Mouse (Mus musculus): Measurements from ENCODE around the gene Strada. TPM values are rescaled to one million over a fixed set of nuclear protein-coding genes. Genes with fewer than 3 reads are reported as not detected.

Gene Strada
- polyA plus RNA-seq, 1 experiment = 2.6 TPM

DNA sequence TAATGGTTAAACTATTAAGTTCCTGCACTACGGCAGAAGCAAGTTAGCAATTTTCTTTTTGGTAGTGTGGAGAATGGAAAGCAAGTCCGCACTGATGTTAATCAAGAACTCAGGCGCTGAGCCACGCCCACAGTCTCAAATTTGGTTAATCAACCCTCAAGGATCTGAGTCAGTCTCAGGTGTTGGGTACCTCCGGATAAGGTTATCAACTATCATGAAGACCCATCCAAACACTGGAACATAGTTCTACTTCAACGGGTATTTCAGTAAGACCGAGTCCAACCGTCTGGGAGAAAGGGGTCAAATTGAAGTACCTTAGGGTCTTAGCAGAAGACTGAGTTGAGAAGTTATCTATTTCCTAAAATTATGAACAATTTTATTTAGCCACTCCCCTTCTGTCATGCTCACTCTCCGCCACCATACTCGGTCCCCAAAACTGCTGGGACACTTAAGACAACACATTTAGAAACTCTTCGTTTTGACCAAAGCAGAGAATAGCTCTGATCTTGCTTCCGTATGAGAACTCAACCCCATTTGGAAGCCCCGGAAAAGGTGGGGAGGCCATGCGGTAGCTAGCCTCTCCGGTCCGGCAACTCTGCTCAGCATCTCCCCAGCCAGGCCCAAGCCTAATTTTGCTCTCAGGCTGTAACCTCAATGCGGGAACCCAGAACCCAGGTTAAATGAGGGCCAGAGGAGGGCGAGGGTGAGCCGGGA is 9.2 kb downstream of the Strada start:
- H3K36me3 ChIP-seq (ENCODE audit: control insufficient read depth) = peaks cover 18% of the 10 kb centered on the region
- peak overlapping the region; percentile 84 for H3K4me3 ChIP-seq (replicated peaks)
- no peaks in the 10 kb centered on the region for H3K27me3 ChIP-seq (ENCODE audit: control insufficient read depth)
- peaks cover 41% of the 10 kb centered on the region for H3K4me1 ChIP-seq (ENCODE audit: control insufficient read depth)
- TF ChIP-seq TAL1 (IDR thresholded peaks at IDR 0.05; ENCODE audit: low read length) (no peak), GATA1 (IDR thresholded peaks at IDR 0.05; ENCODE audit: low read length) (0 out of 2 replicates have a peak, but pooled peaks have one; percentile 4)
- no peaks in the 10 kb centered on the region for H3K9me3 ChIP-seq (ENCODE audit: control insufficient read depth, low read length)

DNA sequence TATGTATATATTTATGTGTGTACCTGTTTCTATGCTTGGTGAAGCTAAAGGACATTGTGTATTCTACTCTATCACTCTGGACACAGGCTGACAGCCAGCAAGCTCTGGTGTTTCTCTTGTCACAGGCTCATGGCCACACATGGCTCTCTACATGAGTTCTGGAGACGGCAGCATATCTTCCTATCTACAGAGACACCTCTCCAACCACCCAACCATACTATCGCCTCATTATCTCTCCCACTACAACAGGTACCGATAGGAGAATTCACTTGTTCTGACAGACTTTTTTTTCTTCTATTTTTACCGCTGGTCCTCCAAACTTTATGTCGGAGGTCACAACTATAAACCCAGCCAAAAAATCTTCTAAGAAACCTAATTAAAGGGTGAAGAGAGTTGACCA is 9.7 kb downstream of the Strada start:
- Histone ChIP-seq H3K9me3 (ENCODE audit: control insufficient read depth, low read length) (no peaks in the 10 kb centered on the region), H3K27me3 (ENCODE audit: control insufficient read depth) (no peaks in the 10 kb centered on the region), H3K4me1 (ENCODE audit: control insufficient read depth) (peaks cover 41% of the 10 kb centered on the region), H3K4me3 (replicated peaks) (peak overlapping the region; percentile 84), H3K36me3 (ENCODE audit: control insufficient read depth) (peaks cover 12% of the 10 kb centered on the region)
- TF ChIP-seq TAL1 (IDR thresholded peaks at IDR 0.05; ENCODE audit: low read length) = no peak
- TF ChIP-seq GATA1 (IDR thresholded peaks at IDR 0.05; ENCODE audit: low read length) = no peak

DNA sequence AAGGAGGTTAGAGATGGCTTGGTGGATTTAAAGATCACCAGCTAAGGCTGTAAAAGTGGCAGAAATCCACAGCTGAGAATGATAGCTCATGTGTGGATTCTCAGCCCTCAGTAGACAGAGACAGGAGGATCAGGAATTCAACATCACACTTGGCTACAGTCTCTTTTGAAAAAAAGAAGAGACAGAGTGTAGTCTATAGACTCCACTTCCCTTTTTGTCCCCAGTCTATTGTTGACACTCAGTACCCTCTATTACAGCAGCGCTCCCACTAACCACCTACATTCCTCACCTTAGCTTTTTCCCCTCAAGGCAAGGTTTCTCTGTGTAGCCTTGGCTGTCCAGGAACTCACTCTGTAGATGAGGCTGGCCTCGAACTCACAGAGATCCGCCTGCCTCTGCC is 10.3 kb downstream of the Strada start:
- Histone ChIP-seq H3K9me3 (ENCODE audit: control insufficient read depth, low read length) (no peaks in the 10 kb centered on the region), H3K27me3 (ENCODE audit: control insufficient read depth) (no peaks in the 10 kb centered on the region), H3K36me3 (ENCODE audit: control insufficient read depth) (peaks cover 7% of the 10 kb centered on the region), H3K4me3 (replicated peaks) (no peak overlapping the region), H3K4me1 (ENCODE audit: control insufficient read depth) (peaks cover 41% of the 10 kb centered on the region)
- no peak for TF ChIP-seq GATA1 (IDR thresholded peaks at IDR 0.05; ENCODE audit: low read length)
- no peak for TF ChIP-seq TAL1 (IDR thresholded peaks at IDR 0.05; ENCODE audit: low read length)

DNA sequence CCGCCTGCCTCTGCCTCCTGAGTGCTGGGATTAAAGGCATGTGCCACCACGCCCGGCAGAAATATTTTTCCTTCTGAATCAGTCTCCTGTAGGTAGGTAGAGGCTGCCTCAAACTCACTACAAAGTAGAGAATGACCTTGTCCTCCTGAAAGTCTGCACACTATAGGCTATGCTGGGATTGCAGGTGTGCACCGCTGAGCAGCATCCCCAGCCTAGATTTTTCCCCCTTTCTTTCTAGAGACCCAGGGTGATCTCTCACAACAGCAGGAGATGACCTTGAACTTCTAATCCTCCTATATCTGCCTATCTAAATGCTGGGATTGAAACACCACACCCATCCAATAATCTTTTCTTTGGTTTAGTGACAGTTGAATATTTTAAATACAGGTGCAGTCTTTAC is 14.6 kb downstream of the Strada start:
- peaks cover 15% of the 10 kb centered on the region for H3K4me1 ChIP-seq (ENCODE audit: control insufficient read depth)
- no peaks in the 10 kb centered on the region for H3K27me3 ChIP-seq (ENCODE audit: control insufficient read depth)
- H3K36me3 ChIP-seq (ENCODE audit: control insufficient read depth) = peaks cover 6% of the 10 kb centered on the region
- no peak for TF ChIP-seq TAL1 (IDR thresholded peaks at IDR 0.05; ENCODE audit: low read length)
- TF ChIP-seq GATA1 (IDR thresholded peaks at IDR 0.05; ENCODE audit: low read length) = no peak
- no peak overlapping the region for H3K4me3 ChIP-seq (replicated peaks)
- no peaks in the 10 kb centered on the region for H3K9me3 ChIP-seq (ENCODE audit: control insufficient read depth, low read length)

DNA sequence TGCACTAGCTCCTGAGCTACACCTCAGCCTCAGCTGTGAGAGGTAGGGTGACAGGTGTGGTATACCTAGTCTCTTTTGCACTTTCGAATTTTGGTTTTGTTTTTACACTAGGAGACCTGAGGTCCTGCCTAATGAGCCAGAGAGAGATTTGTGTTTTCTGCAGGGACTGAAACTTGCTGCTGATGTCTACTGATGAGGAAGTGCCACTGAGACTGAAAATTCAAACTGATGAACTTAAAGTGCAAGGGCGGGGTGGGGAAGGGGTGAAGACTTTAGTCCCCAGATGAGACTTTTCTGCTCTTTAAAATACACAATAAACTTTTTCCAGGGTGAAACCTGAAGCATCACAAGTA is 21.5 kb downstream of the Strada start:
- TF ChIP-seq GATA1 (IDR thresholded peaks at IDR 0.05; ENCODE audit: low read length) (no peak), TAL1 (IDR thresholded peaks at IDR 0.05; ENCODE audit: low read length) (no peak)
- Histone ChIP-seq H3K36me3 (ENCODE audit: control insufficient read depth) (peaks cover 10% of the 10 kb centered on the region), H3K9me3 (ENCODE audit: control insufficient read depth, low read length) (no peaks in the 10 kb centered on the region), H3K4me3 (replicated peaks) (no peak overlapping the region), H3K27me3 (ENCODE audit: control insufficient read depth) (no peaks in the 10 kb centered on the region), H3K4me1 (ENCODE audit: control insufficient read depth) (peaks cover 38% of the 10 kb centered on the region)

DNA sequence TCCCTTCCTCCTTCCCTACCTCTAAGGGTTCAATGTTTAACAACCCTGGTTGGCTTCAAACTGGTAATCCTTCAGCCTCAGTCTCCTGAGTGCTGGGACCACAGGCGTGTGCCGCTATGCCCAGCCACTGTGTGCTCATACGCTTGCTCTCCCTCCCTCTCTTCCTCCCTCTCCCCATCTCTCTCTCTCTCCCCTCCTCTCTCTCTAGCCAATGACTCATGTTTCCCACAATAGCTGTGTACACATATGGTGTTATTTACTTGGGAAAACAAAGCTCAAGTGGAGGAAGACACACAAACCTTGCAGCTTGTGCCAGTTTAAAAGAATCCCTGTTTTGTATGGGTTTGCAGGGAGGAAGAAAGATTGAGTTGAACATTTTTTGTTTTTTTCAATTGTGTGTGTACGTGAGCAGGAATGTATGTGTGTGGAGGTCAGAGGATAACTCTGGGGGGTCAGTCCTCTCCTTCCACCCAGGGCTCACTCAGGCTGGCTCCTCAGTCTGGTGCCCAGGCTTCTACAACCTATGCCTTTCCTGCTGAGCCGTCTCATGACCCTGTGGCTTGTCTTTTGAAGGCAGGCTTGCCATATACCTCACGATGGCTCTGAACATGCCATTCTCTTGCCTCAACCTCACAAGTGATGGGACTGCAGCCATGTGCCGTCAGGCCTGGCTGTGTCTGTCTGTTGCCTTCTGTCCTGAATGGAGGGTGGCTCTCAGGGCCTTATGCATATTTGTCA is 22.1 kb downstream of the Strada start:
- Histone ChIP-seq H3K4me1 (ENCODE audit: control insufficient read depth) (peaks cover 43% of the 10 kb centered on the region), H3K4me3 (replicated peaks) (no peak overlapping the region), H3K9me3 (ENCODE audit: control insufficient read depth, low read length) (no peaks in the 10 kb centered on the region), H3K27me3 (ENCODE audit: control insufficient read depth) (no peaks in the 10 kb centered on the region), H3K36me3 (ENCODE audit: control insufficient read depth) (peaks cover 7% of the 10 kb centered on the region; the same call in 1 of the 2 replicates)
- no peak for TF ChIP-seq TAL1 (IDR thresholded peaks at IDR 0.05; ENCODE audit: low read length)
- TF ChIP-seq GATA1 (IDR thresholded peaks at IDR 0.05; ENCODE audit: low read length) = no peak

DNA sequence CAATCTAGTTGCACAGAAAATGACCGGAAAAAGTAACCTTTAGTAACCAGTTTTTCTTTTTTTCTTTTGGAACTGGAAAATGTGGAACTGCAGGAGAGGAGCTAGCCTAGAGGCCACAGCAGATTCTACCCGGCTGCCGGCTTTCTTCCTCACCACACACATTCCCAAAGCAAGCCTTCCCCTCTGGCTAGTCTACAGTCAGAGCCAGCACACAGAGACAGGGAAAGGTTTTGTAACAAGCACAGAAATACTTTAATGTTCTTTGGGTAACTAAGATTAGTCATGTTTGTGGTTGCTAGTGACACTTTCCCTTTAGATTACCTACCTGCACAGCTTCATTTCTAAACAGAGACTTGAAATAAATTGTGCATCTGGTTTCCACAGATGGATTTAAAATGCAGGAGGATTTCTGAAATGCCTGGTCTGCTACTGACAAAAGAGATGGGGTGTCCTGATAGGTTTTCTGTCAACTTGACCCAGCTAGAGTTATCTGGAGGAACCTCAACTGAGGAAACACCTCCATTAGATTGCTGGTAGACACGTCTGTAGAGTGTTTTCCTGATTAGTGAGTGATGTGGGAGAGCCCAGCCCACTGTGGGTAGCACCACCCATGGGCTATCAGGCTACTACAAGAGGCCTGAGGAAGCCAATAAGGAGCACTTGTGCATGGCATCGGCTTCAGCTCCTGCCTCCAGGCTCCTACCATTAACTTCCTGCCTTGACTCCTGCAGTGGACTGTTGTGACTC is 23.8 kb downstream of the Strada start:
- H3K36me3 ChIP-seq (ENCODE audit: control insufficient read depth) = peaks cover 7% of the 10 kb centered on the region; the same call in 1 of the 2 replicates
- no peak overlapping the region for H3K4me3 ChIP-seq (replicated peaks)
- H3K27me3 ChIP-seq (ENCODE audit: control insufficient read depth) = no peaks in the 10 kb centered on the region
- H3K4me1 ChIP-seq (ENCODE audit: control insufficient read depth) = peaks cover 44% of the 10 kb centered on the region
- TF ChIP-seq GATA1 (IDR thresholded peaks at IDR 0.05; ENCODE audit: low read length) = no peak
- no peak for TF ChIP-seq TAL1 (IDR thresholded peaks at IDR 0.05; ENCODE audit: low read length)
- H3K9me3 ChIP-seq (ENCODE audit: control insufficient read depth, low read length) = no peaks in the 10 kb centered on the region

DNA sequence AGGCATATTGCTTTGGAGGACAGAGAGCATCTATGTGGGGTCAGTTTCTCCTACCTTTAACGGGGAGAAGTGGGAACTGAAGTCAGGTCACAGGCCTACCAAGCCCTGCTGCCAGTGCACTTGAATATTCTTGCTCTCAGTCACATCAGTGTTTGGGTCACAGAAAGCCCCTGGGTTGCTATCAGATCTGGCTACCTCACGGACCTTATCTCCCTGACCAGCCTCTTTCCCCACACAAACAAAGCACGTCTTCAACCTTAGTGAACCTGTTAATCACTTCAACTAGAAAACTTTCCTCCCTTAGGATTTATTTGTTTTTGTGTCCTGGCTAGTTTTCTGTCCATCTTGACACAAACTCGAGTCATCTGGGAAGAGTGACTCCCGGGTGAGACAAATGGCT is 25.6 kb downstream of the Strada start:
- Histone ChIP-seq H3K27me3 (ENCODE audit: control insufficient read depth) (no peaks in the 10 kb centered on the region), H3K4me1 (ENCODE audit: control insufficient read depth) (peaks cover 47% of the 10 kb centered on the region), H3K9me3 (ENCODE audit: control insufficient read depth, low read length) (no peaks in the 10 kb centered on the region), H3K4me3 (replicated peaks) (no peak overlapping the region), H3K36me3 (ENCODE audit: control insufficient read depth) (peaks cover 4% of the 10 kb centered on the region; the same call in 1 of the 2 replicates)
- no peak for TF ChIP-seq GATA1 (IDR thresholded peaks at IDR 0.05; ENCODE audit: low read length)
- no peak for TF ChIP-seq TAL1 (IDR thresholded peaks at IDR 0.05; ENCODE audit: low read length)

DNA sequence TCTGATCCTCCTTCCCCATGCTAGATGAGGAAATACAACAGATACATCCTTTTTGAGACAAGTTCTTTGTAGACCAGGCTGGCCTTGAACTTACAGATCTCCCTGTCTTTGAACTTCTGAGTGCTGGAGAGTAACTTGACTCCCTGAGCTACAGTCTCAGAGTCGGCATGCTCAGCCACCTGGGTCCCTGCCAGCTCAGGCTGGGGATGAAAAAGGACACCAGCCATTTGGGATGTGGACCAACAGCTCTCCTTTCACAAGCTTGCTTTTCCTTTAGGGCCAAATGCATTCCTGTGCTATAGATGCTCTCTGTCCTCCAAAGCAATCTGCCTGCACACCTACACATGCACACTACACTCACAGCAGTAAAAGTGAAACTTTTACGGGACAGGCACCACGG is 26.9 kb downstream of the Strada start:
- H3K4me1 ChIP-seq (ENCODE audit: control insufficient read depth) = peaks cover 45% of the 10 kb centered on the region
- no peaks in the 10 kb centered on the region for H3K9me3 ChIP-seq (ENCODE audit: control insufficient read depth, low read length)
- no peaks in the 10 kb centered on the region for H3K27me3 ChIP-seq (ENCODE audit: control insufficient read depth)
- H3K36me3 ChIP-seq (ENCODE audit: control insufficient read depth) = peaks cover 3% of the 10 kb centered on the region
- H3K4me3 ChIP-seq (replicated peaks) = no peak overlapping the region
- TF ChIP-seq TAL1 (IDR thresholded peaks at IDR 0.05; ENCODE audit: low read length) (no peak), GATA1 (IDR thresholded peaks at IDR 0.05; ENCODE audit: low read length) (no peak)

Measured in erythroblast, embryonic 14.5 days (primary cell).